Mouse (Mus musculus) monocyte, adult 59 days (primary cell): Measurements from ENCODE around the gene Gimap5. TPM values are rescaled to one million over a fixed set of nuclear protein-coding genes. Genes with fewer than 3 reads are reported as not detected.

Source experiments
- total RNA-seq, 2 experiments: library from RNA; stranded (reverse); gene quantifications; one replicate each; pipeline ENCODE4 v1.2.4; 2023

Gimap5 gene
- total RNA-seq, result 1 to 10 TPM in 1 of 2 experiments, under 1 TPM in 1; 0.46 to 1.2 TPM

DNA sequence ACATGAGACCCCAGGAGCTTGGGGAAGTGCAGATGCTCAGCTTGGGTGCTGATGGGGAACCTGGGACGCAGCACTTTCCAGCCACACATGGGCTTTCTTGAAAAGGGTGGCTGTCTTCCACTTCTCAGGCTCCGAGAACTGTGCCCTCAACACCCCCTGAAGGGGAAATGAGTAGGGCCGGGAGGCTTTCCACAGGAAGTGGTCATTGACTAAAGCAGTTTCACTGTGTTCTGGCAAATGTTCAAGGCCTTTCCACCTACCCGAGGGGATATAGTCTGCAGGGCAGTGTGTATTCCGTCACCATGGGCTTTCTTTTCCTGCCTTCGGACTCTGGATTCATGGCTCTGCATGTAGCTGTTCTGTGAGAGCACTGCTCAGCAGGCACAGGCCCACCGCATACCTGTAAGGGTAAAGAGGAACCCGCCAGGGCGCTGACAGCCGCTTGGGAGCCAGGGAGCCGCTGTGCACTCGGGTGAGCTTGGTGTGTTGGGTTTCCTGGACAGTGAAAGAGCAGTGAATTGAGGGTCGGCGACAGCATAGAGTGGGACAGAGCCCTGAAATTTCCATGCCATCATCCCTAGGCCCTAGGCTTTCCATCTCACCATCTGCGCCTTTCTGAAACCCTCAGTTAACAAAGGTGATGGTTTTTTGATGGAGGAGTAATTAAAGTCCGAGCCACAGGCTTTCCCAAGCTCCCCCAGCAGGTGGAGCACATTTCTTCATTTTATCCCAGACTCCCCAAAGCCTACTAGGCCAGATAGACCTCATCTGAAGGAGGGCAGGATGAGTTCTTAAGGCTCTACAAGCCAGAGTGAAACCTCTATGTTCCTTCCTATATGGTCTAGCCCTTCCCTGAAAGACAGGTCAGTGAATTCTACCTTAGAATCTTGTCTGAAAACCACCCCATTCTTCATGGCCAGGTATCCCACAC is at the start of gene Gimap5:
Gene Gimap5, plus strand, starts transcription at position 239 of the 931 bp plus-strand sequence.

DNA sequence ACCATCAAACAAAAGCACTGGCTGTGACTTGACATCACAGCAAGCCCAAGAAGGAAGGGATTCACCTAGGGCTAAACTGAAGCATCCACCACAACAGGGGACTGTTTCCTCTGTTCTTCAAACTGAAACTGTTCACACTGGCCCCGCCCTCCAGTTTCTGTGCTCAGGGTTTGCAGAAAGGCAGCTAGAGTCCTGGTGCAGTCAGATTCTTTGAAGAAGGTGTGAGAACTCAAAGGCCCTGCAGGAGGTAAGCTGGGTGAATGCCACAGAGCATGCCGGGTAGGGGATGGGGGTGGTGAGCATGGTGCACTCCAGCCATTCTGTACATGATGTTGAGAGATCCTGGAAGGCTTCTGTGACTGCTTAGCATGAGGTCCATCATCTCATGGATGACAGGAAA is 27.5 kb upstream of the Gimap5 start, which contains the start of the genes Gm28053 and Gimap7:
Gene Gm28053, plus strand, starts transcription at position 153 of the 400 bp plus-strand sequence.
Gene Gimap7, plus strand, starts transcription at position 167 of the 400 bp plus-strand sequence.

DNA sequence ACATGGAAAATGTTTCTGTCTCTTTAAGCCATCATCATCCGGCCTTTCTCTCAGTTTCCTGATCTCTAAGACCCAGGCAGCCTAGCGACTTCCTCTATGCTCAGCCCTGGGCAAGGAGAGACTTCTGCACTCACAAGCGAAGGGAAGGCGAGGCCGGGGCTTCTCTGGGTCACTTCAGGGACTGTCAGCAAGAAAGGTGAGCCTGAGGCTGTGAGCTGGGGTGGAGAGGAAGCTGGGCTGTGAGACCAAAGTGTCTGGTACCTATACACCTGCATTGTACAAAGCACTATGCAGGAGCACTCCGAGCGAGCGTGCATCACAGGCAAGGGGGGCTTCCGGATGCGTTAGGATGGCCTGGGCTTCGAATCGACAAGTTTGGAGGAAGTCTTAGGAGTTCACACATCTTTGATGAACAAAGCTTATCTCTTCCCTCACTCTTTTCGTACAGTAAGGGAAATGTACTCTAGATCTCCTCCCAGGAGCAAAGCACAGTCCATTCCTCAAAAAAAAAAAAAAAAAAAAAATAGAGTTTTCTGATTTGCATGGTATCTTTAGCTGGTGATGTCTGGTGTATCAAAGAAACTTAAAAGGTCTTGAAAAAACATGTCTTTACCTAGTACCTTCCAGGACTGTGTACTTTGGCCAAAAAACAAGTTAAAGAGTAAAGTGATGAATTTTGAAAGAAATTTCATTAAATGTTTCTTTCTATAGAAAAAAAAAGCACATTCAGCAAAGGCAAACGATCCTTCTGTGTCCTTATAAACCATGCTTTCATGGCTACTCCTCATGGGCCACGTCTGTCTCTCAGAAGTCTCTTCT is 6.8 kb upstream of the Gimap5 start, which contains the start of gene Gimap1:
Gene Gimap1, plus strand, starts transcription at position 94 of the 819 bp plus-strand sequence.

DNA sequence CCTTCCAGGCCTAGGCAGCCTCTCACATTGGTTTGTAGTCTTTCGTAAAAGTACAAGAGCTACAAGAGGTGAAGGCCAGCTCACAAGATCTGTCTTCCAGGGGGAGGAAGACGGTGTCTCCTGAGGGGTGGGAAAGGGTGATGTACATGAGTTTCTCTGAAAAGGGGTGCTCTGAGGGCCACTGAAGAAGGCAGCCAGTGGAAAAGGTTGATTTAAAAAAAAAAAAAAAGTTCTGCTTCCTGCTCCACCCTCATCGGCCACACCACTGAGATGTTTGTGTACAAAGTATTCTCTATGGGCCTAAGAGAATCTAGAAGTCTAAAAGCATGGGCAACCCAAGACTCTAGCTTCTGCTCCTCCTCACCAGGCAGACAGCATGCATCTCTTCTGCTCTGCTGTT is 24.7 kb downstream of the Gimap5 start, which contains the start of gene Gimap3:
Gene Gimap3, minus strand, starts transcription at position 156 of the 400 bp plus-strand sequence.

Other genes with a start within 250 kb of the Gimap5 start
- gene Atp6v0e2, start 208.6 kb upstream of the Gimap5 start, total RNA-seq, result 1 to 10 TPM; 1.4 to 2.6 TPM
- gene Lrrc61, start 191.4 kb upstream of the Gimap5 start, total RNA-seq, result 10 to 100 TPM; 53.5 to 56.8 TPM
- gene Rarres2, start 173.4 kb upstream of the Gimap5 start, total RNA-seq, result 1 to 10 TPM; 1.7 to 2.6 TPM
- gene Gm45021, start 156.6 kb upstream of the Gimap5 start, total RNA-seq, result not detected
- 1 to 10 TPM; 8.3 to 9.3 TPM for gene Repin1, start 152.3 kb upstream of the Gimap5 start, total RNA-seq
- not detected for gene Gm44965, start 152.3 kb upstream of the Gimap5 start, total RNA-seq
- gene Zfp775, start 144.1 kb upstream of the Gimap5 start, total RNA-seq, result 1 to 10 TPM; 2.7 to 3.6 TPM
- gene AI854703, start 119.4 kb upstream of the Gimap5 start, total RNA-seq, result not detected
- gene Gimap8, start 99.0 kb upstream of the Gimap5 start, total RNA-seq, result under 1 TPM; 0.39 to 0.89 TPM
- gene Gimap9, start 70.1 kb upstream of the Gimap5 start, total RNA-seq, result 1 to 10 TPM in 1 of 2 experiments, under 1 TPM in 1; 1.00 to 1.4 TPM
- 1 to 10 TPM in 1 of 2 experiments, under 1 TPM in 1; 0.82 to 2.7 TPM for gene Gimap4, start 61.6 kb upstream of the Gimap5 start, total RNA-seq
- 1 to 10 TPM; 8.3 to 9.2 TPM for gene Gimap6, start 38.0 kb upstream of the Gimap5 start, total RNA-seq
- gene Gm28053, start 27.6 kb upstream of the Gimap5 start, total RNA-seq, result not detected
- gene Gimap7, start 27.6 kb upstream of the Gimap5 start, total RNA-seq, result not detected
- gene Gimap1, start 7.1 kb upstream of the Gimap5 start, total RNA-seq, result 1 to 10 TPM; 1.1 to 1.6 TPM
- gene Gimap3, start 24.7 kb downstream of the Gimap5 start, total RNA-seq, result 1 to 10 TPM in 1 of 2 experiments, under 1 TPM in 1; 1.00 to 1.8 TPM
- gene Tmem176a, start 94.7 kb downstream of the Gimap5 start, total RNA-seq, result 10 to 100 TPM; 72.6 to 75.1 TPM
- gene Tmem176b, start 95.3 kb downstream of the Gimap5 start, total RNA-seq, result 100 to 1,000 TPM; 215 to 221 TPM
- not detected for gene Aoc1, start 126.7 kb downstream of the Gimap5 start, total RNA-seq
- not detected for gene 1600015I10Rik, start 183.7 kb downstream of the Gimap5 start, total RNA-seq
- not detected for gene Doxl2, start 228.8 kb downstream of the Gimap5 start, total RNA-seq
- not detected for gene Svs1, start 240.7 kb downstream of the Gimap5 start, total RNA-seq